Mouse (Mus musculus): ENCODE results near the gene Hlf.

Gene Hlf

DNA sequence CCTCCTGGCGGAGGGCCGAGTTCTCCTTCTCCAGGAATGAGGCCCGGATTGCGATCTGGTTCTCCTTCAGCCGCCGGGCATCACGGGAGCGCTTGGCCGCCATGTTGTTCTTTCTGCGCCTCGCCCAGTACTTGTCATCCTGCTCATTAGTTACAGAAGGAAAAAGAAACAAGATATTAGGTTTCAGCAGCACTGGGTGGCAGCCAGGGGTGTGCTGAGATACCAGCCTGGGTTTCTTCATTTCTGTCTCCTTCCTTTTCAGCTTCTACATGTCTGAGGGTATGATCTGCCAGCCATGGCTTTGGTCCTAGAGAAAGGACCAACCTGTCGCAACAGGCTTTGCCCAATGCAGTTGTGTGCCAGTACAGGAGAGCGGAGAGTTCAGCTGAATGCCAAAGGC is 49.9 kb downstream of the Hlf start:
- DNase-seq (ENCODE audit: low spot score): no peak

DNA sequence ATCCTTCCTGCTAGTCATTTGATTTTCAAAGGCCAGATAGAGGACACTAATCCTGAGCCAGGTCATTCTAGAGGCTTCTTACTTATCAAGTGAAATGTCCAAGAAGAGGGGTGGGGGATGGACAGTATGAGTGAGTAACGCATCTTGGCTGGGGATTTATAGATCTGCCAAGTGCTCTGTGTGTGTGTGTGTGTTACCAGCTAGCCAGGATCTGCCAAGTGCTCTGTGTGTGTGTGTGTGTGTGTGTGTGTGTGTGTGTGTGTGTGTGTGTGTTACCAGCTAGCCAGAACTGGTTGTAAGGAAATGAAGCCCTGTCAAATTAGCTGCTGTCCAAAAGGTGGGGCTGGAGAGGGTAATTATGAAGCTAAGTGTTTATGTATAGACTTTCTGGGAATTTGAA is 55.9 kb downstream of the Hlf start:
- no peak for DNase-seq (ENCODE audit: low spot score)

DNA sequence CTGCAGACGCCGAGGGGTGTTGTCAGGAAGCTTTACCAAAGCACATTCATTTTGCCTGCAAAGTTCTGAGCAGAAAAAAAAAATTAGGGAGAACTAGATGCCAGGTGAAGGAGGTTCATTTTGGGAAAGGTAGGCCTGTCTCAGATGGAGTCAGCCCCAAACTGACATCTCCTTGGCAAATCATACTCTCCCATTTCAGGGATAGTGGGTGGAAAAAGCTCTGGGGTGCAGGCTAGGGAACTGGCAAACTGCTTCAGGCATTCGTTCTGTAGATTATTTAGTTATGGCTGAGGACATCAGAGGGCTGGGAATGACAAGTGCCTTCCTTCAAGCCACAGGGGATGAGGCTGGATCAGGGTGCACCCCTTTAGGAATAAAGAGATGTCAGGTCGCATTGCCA is 58.0 kb downstream of the Hlf start:
- no peak for DNase-seq (ENCODE audit: low spot score)

DNA sequence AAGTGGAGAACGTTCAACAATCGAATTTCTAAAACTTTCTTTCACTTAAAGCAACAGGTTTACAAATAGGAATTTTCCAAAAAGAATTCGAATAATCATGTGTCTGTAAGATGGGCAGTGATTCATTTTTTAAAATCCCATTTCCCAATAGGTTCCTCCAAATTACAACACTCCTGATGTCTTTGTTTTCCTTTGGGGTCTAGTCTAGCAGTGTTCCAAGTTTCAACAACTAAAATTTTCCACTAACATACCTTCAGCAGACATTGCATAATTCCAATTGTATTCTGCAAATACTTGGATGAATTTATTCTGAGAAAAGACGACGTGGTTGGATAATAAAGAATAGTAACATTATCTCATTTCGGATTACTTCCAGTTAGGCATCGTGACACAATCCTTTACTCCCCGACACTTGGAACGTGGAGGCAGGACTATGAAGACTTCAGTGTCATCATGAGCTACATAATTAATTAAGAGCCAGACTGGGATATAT is 60.4 kb downstream of the Hlf start:
- no peak for DNase-seq (ENCODE audit: low spot score)

DNA sequence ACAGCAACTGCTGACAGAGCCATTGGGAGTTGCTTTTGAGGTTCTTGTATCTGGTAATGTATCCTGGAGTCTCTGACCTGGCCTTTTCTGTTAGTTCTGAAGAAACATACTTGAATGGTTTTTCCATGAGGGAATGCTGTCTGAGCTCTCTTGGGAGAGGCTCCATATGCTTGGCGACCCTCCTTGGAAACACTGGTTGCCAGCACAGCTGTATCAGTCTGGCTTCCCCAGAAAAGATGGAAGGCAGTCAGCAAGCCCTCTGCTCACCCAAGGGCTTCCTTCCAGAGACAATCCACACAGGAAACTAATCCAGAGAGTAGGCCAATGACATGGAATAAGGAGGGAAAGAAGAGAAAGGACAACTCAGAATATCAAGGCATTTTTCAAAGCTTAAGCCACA is 63.9 kb downstream of the Hlf start:
- DNase-seq (ENCODE audit: low spot score): no peak

DNA sequence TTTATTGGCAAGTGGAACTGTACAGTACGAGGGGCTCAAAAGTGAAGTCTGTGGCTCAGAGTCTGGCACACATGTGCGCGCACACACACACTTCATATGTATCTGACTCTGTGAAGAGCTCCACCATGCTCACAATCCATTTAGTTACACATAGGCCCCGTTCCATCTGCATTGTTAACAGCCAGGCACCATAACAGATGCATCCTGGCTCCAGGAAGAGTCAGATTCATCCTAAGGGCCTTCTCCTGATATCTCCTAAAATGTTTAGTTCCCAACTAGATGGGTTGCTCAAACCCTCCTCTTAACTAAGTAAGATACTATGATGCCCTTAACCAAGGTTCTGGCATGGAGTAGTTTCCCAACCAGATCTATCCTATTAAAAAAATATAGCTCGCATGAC is 64.5 kb downstream of the Hlf start:
- no peak for DNase-seq (ENCODE audit: low spot score)

DNA sequence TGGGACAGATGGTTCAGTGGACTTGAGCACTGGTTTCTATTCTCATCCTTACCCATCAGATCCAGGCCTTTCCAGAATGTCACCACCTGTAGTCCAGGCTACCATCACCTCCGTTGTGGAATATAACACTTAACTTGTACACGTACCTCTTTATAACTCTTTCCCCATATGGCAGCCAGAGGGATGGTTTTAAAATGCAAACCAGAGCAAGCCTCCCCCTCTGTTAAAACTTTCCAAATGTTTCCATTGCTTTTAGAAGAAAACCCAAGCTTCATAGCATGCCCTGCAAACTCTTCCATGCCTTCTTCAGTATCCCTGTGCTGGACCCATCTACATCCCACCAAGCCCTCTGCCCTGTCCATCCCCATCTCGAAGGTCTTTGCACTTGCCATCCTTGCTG is 66.1 kb downstream of the Hlf start:
- DNase-seq (ENCODE audit: low spot score): no peak

DNA sequence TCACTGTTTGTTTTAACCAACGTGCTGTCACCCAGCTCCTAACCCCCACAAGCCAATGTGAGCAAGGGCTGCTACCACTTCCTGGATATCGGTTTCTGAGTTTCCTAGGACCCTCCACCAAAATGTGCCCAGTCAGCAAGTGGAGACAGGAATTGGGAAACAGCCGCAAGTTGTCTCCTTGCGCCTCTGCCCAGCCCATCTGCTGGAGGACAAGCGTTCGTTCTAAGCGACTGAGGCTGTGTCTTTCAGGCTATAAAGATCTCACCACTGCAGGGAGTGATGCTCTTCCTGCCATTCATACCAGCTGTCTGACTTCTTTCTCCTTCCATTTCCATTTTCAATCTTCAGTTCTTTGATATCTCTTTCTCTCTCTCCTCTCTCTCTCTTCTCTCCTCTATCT is 69.8 kb downstream of the Hlf start:
- DNase-seq (ENCODE audit: low spot score): no peak

DNA sequence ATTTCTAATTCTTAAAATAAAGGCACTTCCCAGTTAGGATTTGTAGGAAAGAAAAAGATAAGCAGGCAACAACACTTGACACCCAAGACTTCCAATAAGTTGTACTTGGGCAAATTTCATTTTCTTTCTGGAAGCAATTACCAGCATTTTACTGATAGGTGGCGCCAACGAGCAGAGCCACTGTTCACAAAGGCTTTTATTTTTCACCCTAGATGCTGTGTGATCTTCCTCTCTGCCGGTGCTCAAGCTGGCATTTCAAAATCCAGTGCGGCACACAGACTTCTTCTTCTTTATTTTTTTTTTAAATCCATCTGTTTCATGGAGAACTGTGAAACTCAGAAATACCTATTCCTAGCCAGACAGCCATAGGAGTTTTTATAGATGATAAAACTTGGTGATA is 73.2 kb downstream of the Hlf start:
- peak; percentile 37 for DNase-seq (ENCODE audit: low spot score)

DNA sequence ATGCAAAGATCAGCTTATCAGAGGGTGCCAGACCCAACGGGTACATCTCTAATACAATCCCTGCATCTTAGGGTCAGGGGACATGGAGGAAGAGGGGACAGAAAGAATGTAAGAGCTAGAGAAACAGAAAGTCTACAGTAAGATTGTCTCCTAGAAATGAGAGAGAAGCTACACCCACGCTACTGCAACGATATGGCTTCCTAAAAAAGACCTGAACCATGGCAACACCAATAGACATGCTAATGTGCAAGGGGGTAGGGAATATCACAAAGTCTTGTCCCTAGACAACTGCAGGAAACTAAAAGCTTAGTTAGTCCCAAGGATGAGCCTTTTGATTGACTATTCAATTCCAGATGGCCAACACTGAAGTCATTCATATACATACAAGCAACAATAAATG is 76.1 kb downstream of the Hlf start:
- DNase-seq (ENCODE audit: low spot score): no peak

DNA sequence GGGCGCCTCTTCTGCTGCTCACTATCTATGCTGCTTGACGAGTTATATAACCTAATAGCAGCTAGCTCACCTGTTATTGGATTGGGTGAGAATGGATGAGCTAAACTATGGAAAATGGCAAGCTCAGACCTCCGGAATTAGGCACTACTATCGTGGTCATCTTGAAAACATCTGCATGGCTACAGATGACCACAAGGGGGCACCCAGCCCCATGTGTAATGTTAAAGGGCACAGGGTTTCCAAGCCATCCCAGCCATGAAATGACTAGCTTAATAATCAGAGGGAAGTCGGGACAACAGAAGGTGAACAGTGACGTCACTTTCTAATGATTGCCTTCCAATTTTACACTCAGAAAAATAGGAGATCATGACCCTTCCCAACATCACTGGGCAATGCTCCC is 83.7 kb downstream of the Hlf start:
- peak; percentile 43 for DNase-seq (ENCODE audit: low spot score)

DNA sequence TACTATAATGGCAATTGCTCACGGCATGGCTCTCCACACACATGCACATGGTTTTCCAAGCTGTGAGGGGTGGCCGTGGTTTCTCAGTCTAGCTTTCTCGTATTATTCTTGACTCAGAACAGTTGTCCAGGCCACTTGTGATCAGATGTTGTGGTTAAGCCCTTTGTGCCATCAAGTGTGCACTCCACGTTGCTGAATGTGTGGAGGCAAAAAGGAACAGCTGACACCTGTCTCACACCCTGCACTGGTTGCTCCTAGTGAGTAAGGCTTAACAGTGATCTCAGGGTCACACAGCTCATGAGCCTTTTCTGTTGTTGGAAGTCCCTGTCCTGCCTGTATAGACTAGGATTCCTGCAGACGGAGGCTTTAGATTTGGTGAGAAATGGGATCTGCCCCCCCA is 84.6 kb downstream of the Hlf start:
- no peak for DNase-seq (ENCODE audit: low spot score)

DNA sequence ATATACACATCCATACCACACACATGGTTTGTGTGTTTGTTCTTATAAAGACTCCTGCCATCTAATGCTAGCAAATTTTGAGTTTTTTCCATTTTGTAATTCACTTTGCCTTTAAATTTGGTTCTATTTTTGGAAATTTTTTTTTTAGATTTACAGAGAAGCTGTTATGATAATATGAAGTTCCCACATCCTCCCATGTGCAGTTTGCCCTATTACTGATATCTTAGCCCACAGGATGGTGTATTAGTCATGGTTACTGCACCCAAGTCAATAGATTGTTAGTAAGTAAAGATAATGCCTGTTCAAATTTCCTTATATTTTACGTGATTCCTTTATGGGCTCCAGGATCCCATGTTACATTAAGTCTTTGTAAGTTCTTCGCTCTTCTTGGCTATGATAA is 96.1 kb downstream of the Hlf start:
- no peak for DNase-seq (ENCODE audit: low spot score)

DNA sequence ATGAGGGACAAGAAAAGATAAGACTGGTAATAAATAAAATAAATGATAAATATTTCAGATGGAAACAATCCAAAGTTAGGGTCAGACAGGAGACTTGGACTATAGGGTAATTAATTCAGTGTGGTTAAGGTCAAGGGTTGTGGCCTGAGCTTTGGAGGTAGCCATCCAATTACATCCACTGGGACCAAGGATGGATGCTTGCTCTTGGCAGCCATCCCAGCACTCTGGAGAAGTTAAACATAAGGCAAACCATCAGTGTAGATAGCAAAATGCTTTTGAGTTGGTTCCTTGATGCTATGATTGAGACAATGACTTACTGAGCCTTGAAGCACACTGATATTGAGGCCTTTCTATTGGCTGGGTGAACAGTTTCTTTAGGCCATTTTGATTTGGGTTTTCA is 97.9 kb downstream of the Hlf start:
- no peak for DNase-seq (ENCODE audit: low spot score)

DNA sequence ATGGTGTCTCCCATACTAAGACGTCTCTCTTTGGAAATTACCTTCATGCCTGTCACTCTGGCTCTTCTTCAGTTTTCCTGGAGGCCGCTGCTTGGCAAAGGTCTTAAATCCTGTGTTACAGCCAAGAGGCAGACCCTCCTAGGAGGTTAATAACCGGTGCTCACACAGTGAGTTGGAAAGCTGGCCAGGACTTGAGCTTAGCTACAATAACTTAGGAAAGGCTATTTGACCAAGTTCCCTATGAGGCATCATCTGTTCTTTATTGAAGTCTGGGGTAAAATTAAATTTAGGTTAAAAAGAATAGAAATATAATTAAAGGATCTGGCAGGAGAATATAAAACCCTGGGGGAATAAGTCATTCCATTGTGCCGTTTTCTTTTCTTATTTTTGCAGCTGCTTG is 99.5 kb downstream of the Hlf start:
- no peak for DNase-seq (ENCODE audit: low spot score)

DNA sequence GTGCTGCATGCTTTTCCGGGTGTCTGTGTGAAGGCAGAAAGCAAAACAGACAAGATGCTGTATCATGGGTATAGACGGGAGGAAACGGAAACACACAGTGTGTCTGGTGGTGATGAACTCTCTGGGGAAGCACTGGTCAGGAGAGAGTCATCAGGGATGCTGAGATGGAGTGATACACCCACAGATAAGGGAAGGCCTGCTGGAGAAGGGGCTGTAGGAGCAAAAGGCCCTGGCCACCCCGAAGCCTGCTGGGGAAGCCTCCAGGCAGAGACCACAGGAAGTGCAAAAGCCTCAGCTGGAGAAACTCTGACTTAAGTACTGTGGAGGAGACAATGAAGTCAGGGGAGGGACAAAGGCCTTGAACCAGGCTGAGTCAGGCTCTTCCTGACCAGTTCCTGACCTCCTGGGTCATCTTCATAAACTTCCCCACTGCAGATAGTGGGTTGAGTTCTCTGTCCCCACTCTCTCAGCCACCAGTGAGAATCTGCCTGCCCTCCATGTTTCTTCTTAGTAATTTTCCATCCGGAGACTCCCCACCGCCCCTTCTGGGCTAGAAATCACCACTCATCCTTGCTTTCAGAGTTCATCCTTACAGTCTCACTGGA is 104.0 kb downstream of the Hlf start:
- DNase-seq (ENCODE audit: low spot score): no peak
